Mouse (Mus musculus) CD4-positive, CD25-positive, alpha-beta regulatory T cell, adult 2 months (primary cell): Measurements from ENCODE around the gene Cenpu.
A peak's percentile ranks its signal among the peaks of the same experiment; 100 is the strongest.

Experiments used
- DNase-seq: peaks from one replicate; pipeline ENCODE4 v3.0.0-alpha.2; 2012; ENCODE audit warnings: low read depth, low spot score

The Cenpu gene

GRCm38 (mm10) chr8:46599314-46599904 lies 47.6 kb downstream of the Cenpu start:
- DNase-seq: no peak

GRCm38 (mm10) chr8:46600959-46601707 lies 49.3 kb downstream of the Cenpu start:
- DNase-seq: no peak

- DNase-seq: no peak
These were observed 51.8 kb downstream of the Cenpu start for GRCm38 (mm10) chr8:46603587-46603986.

- no peak for DNase-seq
These were observed 55.1 kb downstream of the Cenpu start for GRCm38 (mm10) chr8:46606930-46607329.

GRCm38 (mm10) chr8:46611557-46611956 lies 59.7 kb downstream of the Cenpu start:
- DNase-seq: no peak

- DNase-seq: no peak
These were observed 61.1 kb downstream of the Cenpu start for GRCm38 (mm10) chr8:46612913-46613312.

- DNase-seq: no peak
These were observed 61.5 kb downstream of the Cenpu start for GRCm38 (mm10) chr8:46613377-46613776.

- no peak for DNase-seq
These were observed 64.1 kb downstream of the Cenpu start for GRCm38 (mm10) chr8:46615936-46616335.

GRCm38 (mm10) chr8:46616879-46617689 lies 65.3 kb downstream of the Cenpu start, which contains the start of the genes Primpol and Casp3:
Gene Primpol (minus strand): TSS chr8:46617212.
Gene Casp3 (plus strand): TSS chr8:46617291.
- peak; percentile 98 for DNase-seq

GRCm38 (mm10) chr8:46617690-46618620 lies 66.1 kb downstream of the Cenpu start:
- DNase-seq: peak; percentile 41

GRCm38 (mm10) chr8:46618639-46619320 lies 67.0 kb downstream of the Cenpu start:
- no peak for DNase-seq

- DNase-seq: no peak
These were observed 70.8 kb downstream of the Cenpu start for GRCm38 (mm10) chr8:46622446-46623270.

- DNase-seq: no peak
These were observed 73.3 kb downstream of the Cenpu start for GRCm38 (mm10) chr8:46625166-46625565.

- DNase-seq: no peak
These were observed 74.8 kb downstream of the Cenpu start for GRCm38 (mm10) chr8:46626642-46627041.

- DNase-seq: no peak
These were observed 76.1 kb downstream of the Cenpu start for GRCm38 (mm10) chr8:46627881-46628280.

GRCm38 (mm10) chr8:46628645-46629044 lies 76.8 kb downstream of the Cenpu start:
- DNase-seq: no peak
